Mouse (Mus musculus): ENCODE data around the gene Zfp169. TPM values are rescaled to one million over a fixed set of nuclear protein-coding genes. Genes with fewer than 3 reads are reported as not detected.
A peak's percentile ranks its signal among the peaks of the same experiment; 100 is the strongest.
"Not testable (repeated sequence)": the region's sequence is repeated elsewhere in the genome, so short reads cannot be mapped to it uniquely, and the experiment has no call there.

Zfp169 gene
- polyA plus RNA-seq, 1 experiment from 2014 or later: 5.3 TPM

DNA sequence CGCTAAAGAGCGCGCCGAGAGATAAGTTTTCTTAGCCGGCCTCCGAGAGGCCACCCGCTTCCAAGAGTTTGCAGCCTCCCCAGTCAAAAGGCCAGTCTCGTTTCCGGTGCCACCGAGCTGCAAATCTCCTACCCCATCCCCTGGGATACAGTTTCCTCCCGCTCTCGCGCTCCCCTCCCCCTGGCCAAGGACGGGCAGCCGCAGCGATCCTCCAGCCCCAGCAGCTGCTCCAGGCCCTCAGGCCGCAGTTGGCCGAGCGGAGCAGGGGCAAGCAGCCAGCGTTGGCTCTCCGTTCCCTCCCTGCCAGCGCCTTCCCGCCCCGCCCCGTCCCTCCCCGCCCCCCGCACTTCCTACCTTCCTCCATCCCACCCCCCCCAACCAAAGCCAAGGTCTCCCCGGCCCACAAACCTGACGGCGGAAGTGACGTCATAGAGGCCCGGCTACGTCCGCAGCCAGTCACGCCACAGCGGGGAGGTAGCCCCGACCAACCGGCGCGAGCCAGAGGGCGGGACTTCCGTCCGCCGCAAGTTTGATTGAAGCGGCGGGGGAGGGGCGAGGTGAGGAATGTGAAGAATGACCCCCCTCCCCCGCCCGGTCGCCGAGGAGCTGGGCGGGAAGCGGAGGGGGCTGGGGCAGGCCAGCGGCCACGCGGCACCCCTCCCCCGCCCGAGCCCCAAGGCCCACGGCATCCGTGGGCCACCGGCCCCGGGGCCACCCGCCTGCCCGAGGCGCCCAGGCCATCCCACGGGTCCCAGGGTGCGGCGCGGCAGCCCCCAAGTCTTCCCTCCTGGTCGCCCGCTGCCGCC, 32.4 kb upstream of the Zfp169 start:
- peak overlapping the region; percentile 93 for H3K9ac ChIP-seq
- peak overlapping the region; percentile 92 for H3K4me3 ChIP-seq
- peaks cover 23% of the 10 kb centered on the region for H3K4me1 ChIP-seq
- no peaks in the 10 kb centered on the region for H3K9me3 ChIP-seq
- peak overlapping the region; percentile 99 for H3K27ac ChIP-seq
- WGBS: under 1% methylated on average over 60 of the region's 72 CpGs
- no peaks in the 10 kb centered on the region for H3K27me3 ChIP-seq
- no peaks in the 10 kb centered on the region for H3K36me3 ChIP-seq
- peak; percentile 81 for ATAC-seq (ENCODE audit: insufficient number of reproducible peaks, insufficient read depth, low FRiP score, low TSS enrichment)
- H3K4me2 ChIP-seq (replicated peaks): peak overlapping the region; percentile 62

DNA sequence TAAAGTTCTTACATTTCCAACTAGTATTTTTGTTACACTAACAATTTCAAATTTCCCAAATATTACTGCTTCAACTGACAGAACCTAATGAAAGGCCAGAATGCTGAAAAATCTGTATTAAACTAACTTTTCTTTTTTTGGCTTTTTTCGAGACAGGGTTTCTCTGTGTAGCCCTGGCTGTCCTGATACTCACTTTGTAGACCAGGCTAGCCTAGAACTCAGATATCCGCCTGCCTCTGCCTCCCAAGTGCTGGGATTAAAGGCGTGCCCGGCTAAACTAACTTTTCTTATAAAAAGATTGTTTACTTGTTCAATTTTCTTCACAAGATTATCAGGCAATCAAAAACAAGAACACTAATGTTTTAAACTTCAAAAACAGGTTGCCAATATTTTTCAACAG, 31.6 kb upstream of the Zfp169 start:
- H3K27ac ChIP-seq: no peak overlapping the region
- H3K36me3 ChIP-seq: no peaks in the 10 kb centered on the region
- peak overlapping the region; percentile 92 for H3K4me3 ChIP-seq
- 56% methylated on average over 4 of the region's 4 CpGs for WGBS
- peak overlapping the region; percentile 89; the same call in 1 of the 2 replicates for H3K9ac ChIP-seq
- ATAC-seq (ENCODE audit: insufficient number of reproducible peaks, insufficient read depth, low FRiP score, low TSS enrichment): no peak
- peaks cover 29% of the 10 kb centered on the region for H3K4me1 ChIP-seq
- H3K27me3 ChIP-seq: no peaks in the 10 kb centered on the region
- no peaks in the 10 kb centered on the region for H3K9me3 ChIP-seq
- peak overlapping the region; percentile 62 for H3K4me2 ChIP-seq (replicated peaks)

GRCm38 (mm10) chr13:48544391-48544790, 31.1 kb upstream of the Zfp169 start:
- Histone ChIP-seq H3K9ac (no peak overlapping the region), H3K36me3 (no peaks in the 10 kb centered on the region), H3K4me2 (replicated peaks) (peak overlapping the region; percentile 62), H3K27me3 (no peaks in the 10 kb centered on the region), H3K27ac (no peak overlapping the region), H3K4me3 (peak overlapping the region; percentile 92), H3K4me1 (peaks cover 32% of the 10 kb centered on the region), H3K9me3 (no peaks in the 10 kb centered on the region)
- no peak for ATAC-seq (ENCODE audit: insufficient number of reproducible peaks, insufficient read depth, low FRiP score, low TSS enrichment)

- H3K36me3 ChIP-seq: peaks cover 9% of the 10 kb centered on the region
- no peaks in the 10 kb centered on the region for H3K27me3 ChIP-seq
- no peak overlapping the region for H3K4me2 ChIP-seq (replicated peaks)
- H3K27ac ChIP-seq: no peak overlapping the region
- no peaks in the 10 kb centered on the region for H3K9me3 ChIP-seq
- WGBS: 49% methylated on average over 1 of the region's 1 CpGs
- H3K9ac ChIP-seq: no peak overlapping the region
- no peak overlapping the region for H3K4me3 ChIP-seq
- H3K4me1 ChIP-seq: peaks cover 34% of the 10 kb centered on the region
- ATAC-seq (ENCODE audit: insufficient number of reproducible peaks, insufficient read depth, low FRiP score, low TSS enrichment): no peak
Observed at GRCm38 (mm10) chr13:48540488-48540887, 27.2 kb upstream of the Zfp169 start.

DNA sequence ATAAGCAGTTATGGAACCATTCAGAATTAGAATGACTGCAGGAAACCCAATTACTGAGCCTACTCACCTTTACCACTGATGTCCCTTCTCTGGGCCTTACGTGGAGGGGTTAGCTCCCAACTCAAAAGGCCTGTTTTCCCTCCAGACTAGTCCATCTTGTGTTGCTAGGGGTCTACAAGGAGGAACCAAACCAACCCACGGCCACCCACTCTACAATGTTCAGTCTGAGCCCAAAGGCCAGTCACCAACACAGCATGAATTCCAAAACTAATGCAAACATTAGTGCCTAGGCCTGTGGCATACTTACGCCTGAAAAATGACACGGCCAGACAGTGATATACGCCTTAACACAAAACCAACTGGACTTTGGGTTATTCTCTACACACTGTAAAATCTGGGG, 20.2 kb upstream of the Zfp169 start:
- peaks cover 9% of the 10 kb centered on the region for H3K36me3 ChIP-seq
- no peaks in the 10 kb centered on the region for H3K4me1 ChIP-seq
- no peak for ATAC-seq (ENCODE audit: insufficient number of reproducible peaks, insufficient read depth, low FRiP score, low TSS enrichment)
- 84% methylated on average over 5 of the region's 5 CpGs for WGBS
- no peak overlapping the region for H3K4me2 ChIP-seq (replicated peaks)
- no peaks in the 10 kb centered on the region for H3K27me3 ChIP-seq
- H3K4me3 ChIP-seq: no peak overlapping the region
- no peaks in the 10 kb centered on the region for H3K9me3 ChIP-seq
- H3K9ac ChIP-seq: no peak overlapping the region
- H3K27ac ChIP-seq: no peak overlapping the region

GRCm38 (mm10) chr13:48531448-48531847, 18.2 kb upstream of the Zfp169 start:
- no peaks in the 10 kb centered on the region for H3K9me3 ChIP-seq
- no peak overlapping the region for H3K4me2 ChIP-seq (replicated peaks)
- H3K27me3 ChIP-seq: no peaks in the 10 kb centered on the region
- ATAC-seq (ENCODE audit: insufficient number of reproducible peaks, insufficient read depth, low FRiP score, low TSS enrichment): no peak
- no peak overlapping the region for H3K27ac ChIP-seq
- WGBS: 84% methylated on average over 2 of the region's 2 CpGs
- peaks cover 5% of the 10 kb centered on the region; the same call in 1 of the 2 replicates for H3K36me3 ChIP-seq
- H3K4me3 ChIP-seq: no peak overlapping the region
- no peaks in the 10 kb centered on the region for H3K4me1 ChIP-seq
- no peak overlapping the region for H3K9ac ChIP-seq

- Histone ChIP-seq H3K4me1 (no peaks in the 10 kb centered on the region), H3K27me3 (no peaks in the 10 kb centered on the region), H3K27ac (no peak overlapping the region), H3K4me3 (no peak overlapping the region), H3K4me2 (replicated peaks) (no peak overlapping the region), H3K36me3 (peaks cover 2% of the 10 kb centered on the region; the same call in 1 of the 2 replicates), H3K9ac (no peak overlapping the region), H3K9me3 (no peaks in the 10 kb centered on the region)
- WGBS: 74% methylated on average over 2 of the region's 2 CpGs
- no peak for ATAC-seq (ENCODE audit: insufficient number of reproducible peaks, insufficient read depth, low FRiP score, low TSS enrichment)
Observed at GRCm38 (mm10) chr13:48530685-48531084, 17.4 kb upstream of the Zfp169 start.

DNA sequence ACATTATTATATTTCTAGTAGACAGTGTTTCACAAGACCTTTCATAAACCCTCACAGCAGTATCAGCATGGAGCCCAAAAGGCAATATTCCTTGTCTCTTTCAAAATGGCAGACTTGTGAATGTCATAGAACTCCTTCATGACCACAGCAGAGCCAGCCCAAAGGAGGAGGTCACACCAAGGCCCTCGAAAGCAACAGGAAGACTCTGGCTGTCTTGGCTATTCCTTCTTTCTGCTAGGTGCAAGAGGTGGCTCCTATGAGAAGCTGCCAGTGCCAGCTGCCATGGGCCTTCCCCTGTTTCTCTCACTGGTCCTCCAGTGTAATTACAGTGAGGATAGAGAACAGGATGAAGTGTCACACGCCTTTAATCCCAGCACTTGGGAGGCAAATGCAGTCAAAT, 15.8 kb upstream of the Zfp169 start:
- no peak overlapping the region for H3K27ac ChIP-seq
- no peaks in the 10 kb centered on the region for H3K9me3 ChIP-seq
- no peak overlapping the region for H3K4me3 ChIP-seq
- ATAC-seq (ENCODE audit: insufficient number of reproducible peaks, insufficient read depth, low FRiP score, low TSS enrichment): no peak
- H3K9ac ChIP-seq: no peak overlapping the region
- WGBS: 51% methylated on average over 2 of the region's 2 CpGs
- no peaks in the 10 kb centered on the region for H3K27me3 ChIP-seq
- H3K4me2 ChIP-seq (replicated peaks): no peak overlapping the region
- H3K36me3 ChIP-seq: no peaks in the 10 kb centered on the region; the same call in 1 of the 2 replicates
- no peaks in the 10 kb centered on the region for H3K4me1 ChIP-seq

GRCm38 (mm10) chr13:48528123-48528871, 15.0 kb upstream of the Zfp169 start:
- Histone ChIP-seq H3K9ac (no peak overlapping the region), H3K27me3 (no peaks in the 10 kb centered on the region), H3K27ac (no peak overlapping the region), H3K4me1 (no peaks in the 10 kb centered on the region), H3K4me2 (replicated peaks) (no peak overlapping the region), H3K36me3 (no peaks in the 10 kb centered on the region; the same call in 1 of the 2 replicates), H3K4me3 (no peak overlapping the region), H3K9me3 (no peaks in the 10 kb centered on the region)
- no peak for ATAC-seq (ENCODE audit: insufficient number of reproducible peaks, insufficient read depth, low FRiP score, low TSS enrichment)
- WGBS: 52% methylated on average over 15 of the region's 15 CpGs

GRCm38 (mm10) chr13:48525745-48526144, 12.5 kb upstream of the Zfp169 start:
- H3K27me3 ChIP-seq: no peaks in the 10 kb centered on the region
- H3K9ac ChIP-seq: no peak overlapping the region
- WGBS: 77% methylated on average over 5 of the region's 5 CpGs
- H3K4me3 ChIP-seq: no peak overlapping the region
- no peak for ATAC-seq (ENCODE audit: insufficient number of reproducible peaks, insufficient read depth, low FRiP score, low TSS enrichment)
- no peaks in the 10 kb centered on the region for H3K9me3 ChIP-seq
- H3K4me1 ChIP-seq: no peaks in the 10 kb centered on the region
- H3K4me2 ChIP-seq (replicated peaks): no peak overlapping the region
- H3K27ac ChIP-seq: no peak overlapping the region
- H3K36me3 ChIP-seq: no peaks in the 10 kb centered on the region

DNA sequence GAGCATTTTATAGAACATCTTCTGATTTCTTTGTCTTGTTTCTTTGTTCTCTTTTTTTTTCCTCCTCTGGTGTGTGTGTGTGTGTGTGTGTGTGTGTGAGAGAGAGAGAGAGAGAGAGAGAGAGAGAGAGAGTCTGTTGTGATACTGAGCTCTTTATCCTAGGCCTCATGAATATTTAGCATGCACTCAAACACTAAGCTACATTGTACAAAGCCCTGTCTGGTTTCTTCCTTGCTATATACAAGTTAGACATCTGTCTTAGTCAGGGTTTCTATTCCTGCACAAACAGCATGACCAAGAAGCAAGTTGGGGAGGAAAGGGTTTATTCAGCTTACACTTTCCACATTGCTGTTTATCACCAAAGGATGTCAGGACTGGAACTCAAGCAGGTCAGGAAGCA, 5.9 kb upstream of the Zfp169 start:
- not testable (repeated sequence) for H3K4me3 ChIP-seq; H3K27ac ChIP-seq; H3K4me2 ChIP-seq (replicated peaks); H3K4me1 ChIP-seq; H3K36me3 ChIP-seq; H3K9me3 ChIP-seq; H3K27me3 ChIP-seq; H3K9ac ChIP-seq; ATAC-seq (ENCODE audit: insufficient number of reproducible peaks, insufficient read depth, low FRiP score, low TSS enrichment)

DNA sequence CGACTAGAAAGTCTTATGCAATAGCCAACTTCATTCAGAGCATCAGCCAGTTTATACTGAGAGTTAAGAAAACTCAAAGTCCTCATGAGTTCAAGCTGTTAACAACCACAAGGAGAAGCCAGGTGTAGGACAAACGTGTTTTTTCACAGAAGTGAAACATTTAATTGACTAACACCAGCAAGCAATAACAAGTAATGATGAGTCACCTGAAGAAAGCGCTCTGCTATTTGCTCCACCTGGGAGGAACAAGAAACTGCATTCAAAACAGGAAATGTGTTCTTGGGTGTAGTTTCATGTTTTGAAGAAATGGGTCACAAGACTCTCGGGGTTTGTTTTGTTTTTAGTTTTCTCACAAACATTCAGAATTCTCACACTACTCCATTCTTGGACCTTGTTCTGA, 2.6 kb upstream of the Zfp169 start:
- no peaks in the 10 kb centered on the region for H3K36me3 ChIP-seq
- H3K9me3 ChIP-seq: peaks cover 5% of the 10 kb centered on the region; the same call in 1 of the 2 replicates
- no peak overlapping the region for H3K27ac ChIP-seq
- WGBS: 85% methylated on average over 4 of the region's 4 CpGs
- H3K4me1 ChIP-seq: peaks cover 6% of the 10 kb centered on the region
- no peak overlapping the region for H3K9ac ChIP-seq
- H3K4me2 ChIP-seq (replicated peaks): no peak overlapping the region
- no peak for ATAC-seq (ENCODE audit: insufficient number of reproducible peaks, insufficient read depth, low FRiP score, low TSS enrichment)
- no peak overlapping the region for H3K4me3 ChIP-seq
- H3K27me3 ChIP-seq: no peaks in the 10 kb centered on the region

Measured in embryonic facial prominence, embryonic 12.5 days (tissue).